Mouse (Mus musculus) stomach, postnatal 0 days (tissue): ENCODE measurements around the gene Igsf3. TPM values are rescaled to one million over a fixed set of nuclear protein-coding genes. Genes with fewer than 3 reads are reported as not detected.

Experiments
- ATAC-seq: fragments of 200-750 bp; cut with Nextera tagmentation; 2 replicates; pipeline ENCODE4 v1.8.0; 2017; ENCODE audit not compliant: low FRiP score, low TSS enrichment
- DNase-seq: peaks from one replicate; pipeline ENCODE4 v3.0.0-alpha.2; 2016; ENCODE audit warnings: low spot score
- H3K27ac ChIP-seq: fragments of 300-500 bp; sonication (generic); replicated peaks from 2 replicates; pipeline ENCODE4 v1.5.1; 2014; ENCODE audit warnings: mild to moderate bottlenecking, control low read depth
- H3K27me3 ChIP-seq: fragments of 300-500 bp; sonication (generic); 2 replicates; pipeline ENCODE4 v1.6.1; 2014; ENCODE audit warnings: low read length; ENCODE audit not compliant: control insufficient read depth, insufficient read depth
- H3K36me3 ChIP-seq: fragments of 300-500 bp; sonication (generic); 2 replicates; pipeline ENCODE4 v1.6.1; 2014; ENCODE audit warnings: low read length, mixed read lengths; ENCODE audit not compliant: control insufficient read depth, insufficient read depth
- H3K4me1 ChIP-seq: fragments of 300-500 bp; sonication (generic); replicated peaks from 2 replicates; pipeline ENCODE4 v1.6.1; 2014; ENCODE audit warnings: antibody characterized with exemption; ENCODE audit not compliant: control insufficient read depth, insufficient read depth
- H3K4me2 ChIP-seq: fragments of 300-500 bp; sonication (generic); replicated peaks from 2 replicates; pipeline ENCODE4 v1.6.1; 2014; ENCODE audit warnings: low read depth, mild to moderate bottlenecking, control low read depth, moderate library complexity
- H3K4me3 ChIP-seq: fragments of 300-500 bp; sonication (generic); 2 replicates; pipeline ENCODE4 v1.5.1; 2014; ENCODE audit warnings: low read depth, low read length, control low read depth
- H3K9ac ChIP-seq: fragments of 300-500 bp; sonication (generic); 2 replicates; pipeline ENCODE4 v1.6.1; 2014; ENCODE audit warnings: mild to moderate bottlenecking, low read length, control low read depth, mixed read lengths
- H3K9me3 ChIP-seq: fragments of 300-500 bp; sonication (generic); 2 replicates; pipeline ENCODE4 v1.6.1; 2016; ENCODE audit warnings: low read length; ENCODE audit not compliant: control insufficient read depth
- CTCF ChIP-seq: IDR thresholded peaks from 2 replicates; pipeline ENCODE4 v1.5.1; 2016; ENCODE audit warnings: antibody characterized with exemption, low read depth, mild to moderate bottlenecking, moderate library complexity
- EP300 ChIP-seq: optimal IDR thresholded peaks from 2 replicates; pipeline ENCODE3; 2016; ENCODE audit warnings: antibody characterized with exemption
- WGBS: fragments of 180-500 bp; shearing (Covaris S2); extraction: QIAGEN DNeasy Blood & Tissue Kit; methylation state at CpG from one replicate; pipeline ENCODE4 v1.1.7; 2014; 5-methylcytosine and 5-hydroxymethylcytosine counted together
- polyA plus RNA-seq: library from polyadenylated mRNA; unstranded; fragments of >200 nt; fragmentation: Nextera tagmentation; extraction: Ambion mirVana; gene quantifications from 2 replicates; pipeline ENCODE4 v1.2.1, GENCODE M21; 2015

The Igsf3 gene
- polyA plus RNA-seq, 1 experiment from 2014 or later = 12.4 TPM

DNA sequence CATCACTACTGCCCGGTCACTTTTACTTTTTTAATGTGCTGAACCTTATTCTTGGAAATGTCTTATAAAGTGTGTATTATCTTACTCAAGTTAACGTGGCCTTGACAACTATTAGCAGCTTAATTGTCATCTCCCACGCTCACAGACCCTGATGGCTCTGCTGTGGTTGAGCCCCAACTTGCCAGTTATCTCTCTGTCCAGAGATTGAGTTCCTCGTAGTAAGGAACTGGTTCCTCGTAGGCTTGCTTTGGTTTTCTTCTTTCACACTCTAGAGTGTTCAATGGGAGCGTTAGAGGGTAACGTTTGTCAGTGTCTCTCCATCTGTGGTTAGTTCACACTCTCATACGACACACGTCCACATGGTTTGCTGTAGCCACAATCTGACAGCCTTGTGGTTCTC, 92.8 kb downstream of the Igsf3 start:
- Histone ChIP-seq H3K4me3 (no peak overlapping the region), H3K27me3 (no peaks in the 10 kb centered on the region), H3K27ac (no peak overlapping the region), H3K9ac (no peak overlapping the region), H3K36me3 (no peaks in the 10 kb centered on the region), H3K4me2 (no peak overlapping the region), H3K4me1 (peaks cover 5% of the 10 kb centered on the region; the same call in 1 of the 2 replicates), H3K9me3 (no peaks in the 10 kb centered on the region)
- TF ChIP-seq CTCF = no peak
- no peak for ATAC-seq
- no peak for DNase-seq
- WGBS = 90% methylated on average over 9 of the region's 9 CpGs

DNA sequence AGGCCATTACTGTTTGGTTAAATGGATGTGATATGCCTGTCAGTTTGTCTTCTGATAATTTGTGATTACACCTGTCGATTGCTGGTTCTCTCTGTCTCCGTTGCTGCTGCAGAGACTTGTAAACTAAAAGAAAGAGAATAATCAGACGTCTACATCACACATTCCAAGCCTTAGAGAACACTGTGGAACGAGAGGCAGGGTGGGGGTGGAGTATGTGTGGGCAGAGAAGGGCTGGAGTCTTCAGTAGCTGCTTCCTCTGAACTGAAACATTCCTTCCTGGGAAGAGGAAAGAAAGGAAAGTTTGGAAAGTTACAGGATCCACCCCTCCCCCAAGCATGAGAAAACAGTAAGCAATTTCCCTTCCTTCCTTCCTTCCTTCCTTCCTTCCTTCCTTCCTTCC, 95.0 kb downstream of the Igsf3 start:
- no peak overlapping the region for H3K9ac ChIP-seq
- TF ChIP-seq CTCF (no peak), EP300 (no peak)
- H3K36me3 ChIP-seq = no peaks in the 10 kb centered on the region
- WGBS = 10% methylated on average over 4 of the region's 4 CpGs
- H3K4me2 ChIP-seq = no peak overlapping the region
- 0 out of 2 replicates have a peak, but pooled peaks have one; percentile 61 for ATAC-seq
- no peaks in the 10 kb centered on the region for H3K9me3 ChIP-seq
- no peaks in the 10 kb centered on the region for H3K27me3 ChIP-seq
- peaks cover 5% of the 10 kb centered on the region; the same call in 1 of the 2 replicates for H3K4me1 ChIP-seq
- H3K27ac ChIP-seq = no peak overlapping the region
- no peak for DNase-seq
- no peak overlapping the region for H3K4me3 ChIP-seq

DNA sequence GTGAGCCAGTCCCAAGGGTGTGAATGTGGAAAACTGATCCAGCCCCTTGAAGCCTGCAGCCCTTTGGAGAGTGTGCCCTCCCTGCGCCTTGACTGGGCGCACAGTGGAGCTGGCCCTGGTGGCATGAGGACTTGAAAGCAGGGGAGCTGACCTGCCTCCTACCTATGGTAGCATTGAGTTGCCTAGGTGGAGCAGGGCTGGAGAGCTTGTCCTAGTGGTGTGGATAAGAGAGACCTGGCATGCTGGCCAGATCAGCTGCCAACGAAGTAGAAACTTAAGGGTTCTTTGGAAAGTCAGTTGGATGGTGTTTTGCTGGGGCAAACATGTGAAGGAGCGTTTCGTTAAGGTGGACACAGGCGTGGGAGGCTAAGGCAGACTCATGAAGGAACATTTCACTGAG, 105.1 kb downstream of the Igsf3 start:
- DNase-seq = no peak
- no peak overlapping the region for H3K4me2 ChIP-seq
- no peaks in the 10 kb centered on the region for H3K27me3 ChIP-seq
- no peaks in the 10 kb centered on the region for H3K4me1 ChIP-seq
- TF ChIP-seq CTCF (no peak), EP300 (no peak)
- 90% methylated on average over 6 of the region's 6 CpGs for WGBS
- no peak overlapping the region for H3K4me3 ChIP-seq
- H3K27ac ChIP-seq = no peak overlapping the region
- ATAC-seq = no peak
- H3K9me3 ChIP-seq = no peaks in the 10 kb centered on the region
- H3K9ac ChIP-seq = no peak overlapping the region
- H3K36me3 ChIP-seq = no peaks in the 10 kb centered on the region

DNA sequence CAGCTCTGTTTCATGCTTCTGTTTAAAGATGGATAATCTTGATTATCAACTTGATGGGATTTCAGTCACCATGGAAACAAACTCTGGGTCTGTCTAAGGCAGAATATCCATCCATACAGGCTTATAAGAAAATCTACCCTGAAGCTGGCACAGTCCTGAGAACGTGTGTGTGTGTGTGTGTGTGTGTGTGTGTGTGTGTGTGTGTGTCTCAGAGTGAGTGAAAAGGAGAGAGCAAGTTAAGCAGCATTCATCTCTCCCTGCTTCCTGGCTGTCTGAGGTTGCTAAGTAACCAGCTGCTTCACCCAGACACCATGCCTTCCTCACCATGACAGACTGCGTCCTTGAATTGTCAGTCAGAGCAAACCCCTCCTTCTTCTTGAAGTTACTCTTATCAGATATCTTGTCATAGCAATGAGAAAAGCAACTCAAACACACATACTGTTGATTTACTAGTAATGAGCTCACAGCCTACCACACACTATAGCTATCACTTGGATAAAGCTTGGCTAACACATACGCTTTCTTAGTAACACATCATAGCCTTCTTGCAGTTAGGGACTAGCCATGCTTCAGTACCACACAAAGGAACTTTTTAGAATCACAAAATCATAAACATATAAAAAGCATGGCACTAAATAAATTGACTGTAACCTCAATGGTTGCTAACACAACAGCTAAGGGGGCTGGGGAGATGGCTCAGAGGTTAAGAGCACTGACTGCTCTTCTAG, 106.5 kb downstream of the Igsf3 start:
- no peak overlapping the region for H3K4me3 ChIP-seq
- H3K9me3 ChIP-seq = no peaks in the 10 kb centered on the region
- no peaks in the 10 kb centered on the region for H3K36me3 ChIP-seq
- no peak overlapping the region for H3K9ac ChIP-seq
- DNase-seq (no peak), ATAC-seq (no peak)
- 55% methylated on average over 3 of the region's 3 CpGs for WGBS
- no peaks in the 10 kb centered on the region for H3K4me1 ChIP-seq
- TF ChIP-seq EP300 = no peak
- no peak for TF ChIP-seq CTCF
- no peak overlapping the region for H3K4me2 ChIP-seq
- H3K27ac ChIP-seq = no peak overlapping the region
- no peaks in the 10 kb centered on the region for H3K27me3 ChIP-seq

DNA sequence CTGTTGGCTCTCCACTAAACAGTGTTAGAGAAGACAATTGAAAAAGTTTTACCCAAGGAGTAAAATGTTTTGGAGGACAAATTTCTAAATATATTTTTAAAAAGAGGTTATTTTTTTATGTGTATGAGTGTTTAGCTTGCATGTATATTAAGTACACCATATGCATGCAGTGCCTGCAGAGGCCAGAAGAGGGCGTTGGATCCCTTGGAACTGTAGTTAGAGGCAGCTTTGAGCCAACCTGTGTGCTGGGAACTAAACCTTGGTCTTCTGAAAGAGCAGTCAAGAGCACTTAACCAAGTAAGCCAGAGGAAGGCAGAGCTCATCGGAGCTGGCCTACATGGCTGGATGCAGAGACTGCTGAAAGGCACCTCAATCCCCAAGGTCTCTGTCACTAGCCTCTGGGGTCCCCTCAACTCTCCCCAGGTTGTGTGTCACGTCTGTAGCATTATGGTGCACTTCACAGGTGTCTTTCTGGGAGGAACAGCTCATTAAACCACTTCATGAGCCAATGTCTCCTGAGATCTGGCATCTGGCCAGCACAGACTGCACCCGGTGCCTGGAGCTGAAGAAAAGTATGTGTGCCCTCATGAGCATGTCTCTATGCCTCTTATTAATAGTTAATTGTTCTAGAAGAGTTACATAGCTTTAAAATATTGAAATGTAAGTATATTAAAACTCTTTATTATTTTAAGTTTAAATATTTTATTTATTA, 109.3 kb downstream of the Igsf3 start:
- no peak overlapping the region for H3K27ac ChIP-seq
- H3K9me3 ChIP-seq = no peaks in the 10 kb centered on the region
- DNase-seq = peak; percentile 56
- no peak overlapping the region for H3K4me2 ChIP-seq
- H3K9ac ChIP-seq = no peak overlapping the region
- H3K4me3 ChIP-seq = no peak overlapping the region
- H3K4me1 ChIP-seq = no peaks in the 10 kb centered on the region
- no peaks in the 10 kb centered on the region for H3K36me3 ChIP-seq
- peak; percentile 34 for TF ChIP-seq CTCF
- TF ChIP-seq EP300 = no peak
- 35% methylated on average over 4 of the region's 4 CpGs for WGBS
- H3K27me3 ChIP-seq = no peaks in the 10 kb centered on the region
- ATAC-seq = no peak

DNA sequence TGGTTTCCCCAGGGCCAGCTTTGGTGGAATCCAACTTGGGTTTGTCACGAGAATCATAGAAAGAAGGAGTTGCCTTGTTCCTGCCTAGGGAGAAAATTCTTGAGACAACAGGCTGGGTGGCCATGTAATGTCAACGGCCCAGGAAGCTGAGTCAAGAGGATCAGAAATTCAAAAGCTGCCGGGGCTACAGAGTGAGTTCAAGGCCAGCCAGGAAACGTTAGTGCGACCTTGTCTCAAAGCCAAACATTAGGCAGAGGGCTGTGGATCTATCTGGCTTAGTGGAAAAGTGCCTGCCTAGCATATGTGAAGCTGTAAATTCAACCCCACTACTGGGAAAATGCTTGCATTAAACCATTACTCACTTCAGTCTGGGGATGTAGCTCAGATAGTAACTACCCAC, 110.6 kb downstream of the Igsf3 start:
- 63% methylated on average over 5 of the region's 5 CpGs for WGBS
- ATAC-seq = no peak
- TF ChIP-seq EP300 (no peak), CTCF (no peak)
- Histone ChIP-seq H3K9ac (no peak overlapping the region), H3K4me2 (no peak overlapping the region), H3K27me3 (no peaks in the 10 kb centered on the region), H3K9me3 (no peaks in the 10 kb centered on the region), H3K27ac (no peak overlapping the region), H3K4me3 (no peak overlapping the region), H3K36me3 (no peaks in the 10 kb centered on the region), H3K4me1 (no peaks in the 10 kb centered on the region)
- no peak for DNase-seq
